Mouse (Mus musculus): ENCODE data around the gene Fyco1. TPM values are rescaled to one million over a fixed set of nuclear protein-coding genes. Genes with fewer than 3 reads are reported as not detected.

Fyco1 gene
- polyA plus RNA-seq, 1 experiment from 2014 or later, result 15.2 TPM

GRCm38 (mm10) chr9:123849976-123850695 lies 1.6 kb downstream of the Fyco1 start:
- Histone ChIP-seq H3K36me3 (no peaks in the 10 kb centered on the region), H3K27ac (no peak overlapping the region), H3K9me3 (no peaks in the 10 kb centered on the region), H3K4me2 (peak overlapping the region; percentile 79), H3K9ac (no peak overlapping the region), H3K4me1 (peaks cover 13% of the 10 kb centered on the region), H3K27me3 (no peaks in the 10 kb centered on the region), H3K4me3 (peak overlapping the region; percentile 75)
- WGBS, result 54% methylated on average over 2 of the region's 2 CpGs
- no peak for ATAC-seq (ENCODE audit: insufficient number of reproducible peaks, insufficient read depth, low FRiP score, low TSS enrichment, low read depth)

DNA sequence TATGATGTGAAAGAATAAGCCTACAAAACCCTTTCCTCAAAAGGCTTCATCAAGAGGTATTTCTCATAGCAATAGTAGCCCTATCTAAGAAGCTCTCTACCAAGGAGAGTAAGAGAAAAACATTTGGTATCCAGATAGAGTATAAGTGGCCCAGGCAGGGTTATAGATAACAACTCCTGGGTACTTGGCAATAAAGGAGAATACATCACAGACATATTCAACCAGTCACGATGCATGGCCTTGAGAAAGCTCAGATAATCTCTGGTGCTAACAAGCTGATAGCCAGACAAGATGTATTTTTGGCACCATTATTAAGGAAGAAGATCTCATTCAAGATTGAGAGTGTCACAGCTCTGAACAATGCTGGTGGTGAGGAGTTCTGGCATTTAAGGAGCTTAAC lies 5.2 kb downstream of the Fyco1 start:
- no peaks in the 10 kb centered on the region for H3K27me3 ChIP-seq
- H3K9ac ChIP-seq, result no peak overlapping the region
- H3K4me2 ChIP-seq, result no peak overlapping the region
- H3K4me1 ChIP-seq, result peaks cover 13% of the 10 kb centered on the region
- H3K9me3 ChIP-seq, result no peaks in the 10 kb centered on the region
- H3K27ac ChIP-seq, result no peak overlapping the region
- WGBS, result 92% methylated on average over 1 of the region's 1 CpGs
- H3K4me3 ChIP-seq, result no peak overlapping the region
- no peaks in the 10 kb centered on the region; the same call in 1 of the 2 replicates for H3K36me3 ChIP-seq
- ATAC-seq (ENCODE audit: insufficient number of reproducible peaks, insufficient read depth, low FRiP score, low TSS enrichment, low read depth), result no peak

GRCm38 (mm10) chr9:123845120-123845519 lies 6.6 kb downstream of the Fyco1 start:
- no peak for ATAC-seq (ENCODE audit: insufficient number of reproducible peaks, insufficient read depth, low FRiP score, low TSS enrichment, low read depth)
- Histone ChIP-seq H3K27me3 (no peaks in the 10 kb centered on the region), H3K36me3 (peaks cover 7% of the 10 kb centered on the region), H3K9ac (no peak overlapping the region), H3K27ac (no peak overlapping the region), H3K9me3 (no peaks in the 10 kb centered on the region), H3K4me1 (peaks cover 4% of the 10 kb centered on the region), H3K4me2 (no peak overlapping the region), H3K4me3 (no peak overlapping the region)
- 58% methylated on average over 3 of the region's 3 CpGs for WGBS

DNA sequence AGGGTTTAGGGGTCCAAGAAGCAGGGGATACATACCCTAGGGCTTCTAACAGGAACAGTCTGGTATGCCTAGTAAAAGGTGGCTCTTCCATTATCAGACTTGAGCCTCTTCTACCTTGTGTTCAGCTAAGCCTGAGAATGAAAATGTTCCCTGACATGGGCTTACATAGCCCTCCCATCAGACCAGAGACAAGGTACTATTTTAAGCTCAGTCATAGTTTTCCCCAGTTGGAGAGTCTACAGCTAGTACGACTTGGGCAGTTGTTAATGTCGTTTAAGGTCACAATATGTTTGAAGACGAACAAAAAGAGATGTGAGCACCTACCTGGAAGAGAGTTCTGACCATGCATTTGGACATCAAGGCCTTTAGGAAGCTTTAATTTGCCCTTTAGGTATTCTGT lies 7.2 kb downstream of the Fyco1 start:
- no peak overlapping the region for H3K4me3 ChIP-seq
- no peaks in the 10 kb centered on the region for H3K27me3 ChIP-seq
- ATAC-seq (ENCODE audit: insufficient number of reproducible peaks, insufficient read depth, low FRiP score, low TSS enrichment, low read depth), result no peak
- H3K27ac ChIP-seq, result no peak overlapping the region
- no peaks in the 10 kb centered on the region for H3K4me1 ChIP-seq
- no peaks in the 10 kb centered on the region for H3K9me3 ChIP-seq
- no peak overlapping the region for H3K9ac ChIP-seq
- peaks cover 13% of the 10 kb centered on the region for H3K36me3 ChIP-seq
- H3K4me2 ChIP-seq, result no peak overlapping the region
- 91% methylated on average over 3 of the region's 3 CpGs for WGBS

- Histone ChIP-seq H3K27ac (no peak overlapping the region), H3K36me3 (peaks cover 50% of the 10 kb centered on the region), H3K4me2 (no peak overlapping the region), H3K4me1 (no peaks in the 10 kb centered on the region), H3K4me3 (no peak overlapping the region), H3K27me3 (no peaks in the 10 kb centered on the region), H3K9me3 (no peaks in the 10 kb centered on the region), H3K9ac (no peak overlapping the region)
- 89% methylated on average over 6 of the region's 6 CpGs for WGBS
- no peak for ATAC-seq (ENCODE audit: insufficient number of reproducible peaks, insufficient read depth, low FRiP score, low TSS enrichment, low read depth)
Observed at GRCm38 (mm10) chr9:123840243-123840642, 11.5 kb downstream of the Fyco1 start.

- no peak for ATAC-seq (ENCODE audit: insufficient number of reproducible peaks, insufficient read depth, low FRiP score, low TSS enrichment, low read depth)
- Histone ChIP-seq H3K9me3 (no peaks in the 10 kb centered on the region), H3K36me3 (peaks cover 68% of the 10 kb centered on the region), H3K4me2 (no peak overlapping the region), H3K4me1 (no peaks in the 10 kb centered on the region), H3K4me3 (no peak overlapping the region), H3K9ac (no peak overlapping the region), H3K27ac (no peak overlapping the region), H3K27me3 (no peaks in the 10 kb centered on the region)
- WGBS, result 86% methylated on average over 3 of the region's 3 CpGs
Observed at GRCm38 (mm10) chr9:123835851-123836250, 15.8 kb downstream of the Fyco1 start.

DNA sequence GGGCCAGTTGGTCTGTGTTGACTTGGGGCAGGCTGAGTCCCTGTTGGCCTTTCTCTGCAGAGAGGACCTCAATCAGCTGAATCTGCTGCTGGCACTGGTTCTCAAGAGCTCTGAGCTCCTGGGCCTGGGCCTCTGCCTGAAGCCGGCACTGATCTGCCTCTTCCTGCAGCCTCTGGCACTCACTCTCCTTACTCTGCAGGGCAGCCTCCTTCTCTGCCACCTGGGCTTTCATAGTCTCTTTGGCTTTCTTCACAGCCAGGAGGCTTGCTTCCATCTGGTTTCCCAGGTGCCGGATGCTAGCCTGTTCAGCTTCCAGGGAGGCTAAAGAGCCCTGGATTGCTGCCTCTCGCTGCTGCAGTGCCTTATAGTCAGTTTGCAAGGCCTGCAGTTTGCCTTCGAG lies 22.8 kb downstream of the Fyco1 start:
- peaks cover 74% of the 10 kb centered on the region for H3K36me3 ChIP-seq
- no peak overlapping the region for H3K4me2 ChIP-seq
- no peaks in the 10 kb centered on the region for H3K4me1 ChIP-seq
- no peak overlapping the region for H3K4me3 ChIP-seq
- no peak for ATAC-seq (ENCODE audit: insufficient number of reproducible peaks, insufficient read depth, low FRiP score, low TSS enrichment, low read depth)
- H3K9ac ChIP-seq, result no peak overlapping the region
- no peaks in the 10 kb centered on the region for H3K27me3 ChIP-seq
- no peaks in the 10 kb centered on the region for H3K9me3 ChIP-seq
- WGBS, result 83% methylated on average over 4 of the region's 4 CpGs
- H3K27ac ChIP-seq, result no peak overlapping the region

GRCm38 (mm10) chr9:123826631-123827030 lies 25.1 kb downstream of the Fyco1 start:
- Histone ChIP-seq H3K9ac (no peak overlapping the region), H3K4me1 (no peaks in the 10 kb centered on the region), H3K36me3 (peaks cover 94% of the 10 kb centered on the region), H3K9me3 (no peaks in the 10 kb centered on the region), H3K4me3 (no peak overlapping the region), H3K27me3 (no peaks in the 10 kb centered on the region), H3K27ac (no peak overlapping the region), H3K4me2 (no peak overlapping the region)
- WGBS, result 90% methylated on average over 3 of the region's 3 CpGs
- ATAC-seq (ENCODE audit: insufficient number of reproducible peaks, insufficient read depth, low FRiP score, low TSS enrichment, low read depth), result no peak

- Histone ChIP-seq H3K36me3 (peaks cover 78% of the 10 kb centered on the region), H3K9ac (no peak overlapping the region), H3K4me3 (no peak overlapping the region), H3K4me1 (no peaks in the 10 kb centered on the region), H3K9me3 (no peaks in the 10 kb centered on the region), H3K27ac (no peak overlapping the region), H3K4me2 (no peak overlapping the region), H3K27me3 (no peaks in the 10 kb centered on the region)
- WGBS, result 34% methylated on average over 2 of the region's 2 CpGs
- no peak for ATAC-seq (ENCODE audit: insufficient number of reproducible peaks, insufficient read depth, low FRiP score, low TSS enrichment, low read depth)
Observed at GRCm38 (mm10) chr9:123818601-123819000, 33.1 kb downstream of the Fyco1 start.

- no peak overlapping the region for H3K4me2 ChIP-seq
- no peak overlapping the region for H3K27ac ChIP-seq
- H3K36me3 ChIP-seq, result peaks cover 59% of the 10 kb centered on the region
- H3K9ac ChIP-seq, result no peak overlapping the region
- no peak for ATAC-seq (ENCODE audit: insufficient number of reproducible peaks, insufficient read depth, low FRiP score, low TSS enrichment, low read depth)
- no peaks in the 10 kb centered on the region for H3K4me1 ChIP-seq
- no peaks in the 10 kb centered on the region for H3K27me3 ChIP-seq
- 86% methylated on average over 1 of the region's 1 CpGs for WGBS
- H3K9me3 ChIP-seq, result no peaks in the 10 kb centered on the region
- no peak overlapping the region for H3K4me3 ChIP-seq
Observed at GRCm38 (mm10) chr9:123815996-123816395, 35.7 kb downstream of the Fyco1 start.

DNA sequence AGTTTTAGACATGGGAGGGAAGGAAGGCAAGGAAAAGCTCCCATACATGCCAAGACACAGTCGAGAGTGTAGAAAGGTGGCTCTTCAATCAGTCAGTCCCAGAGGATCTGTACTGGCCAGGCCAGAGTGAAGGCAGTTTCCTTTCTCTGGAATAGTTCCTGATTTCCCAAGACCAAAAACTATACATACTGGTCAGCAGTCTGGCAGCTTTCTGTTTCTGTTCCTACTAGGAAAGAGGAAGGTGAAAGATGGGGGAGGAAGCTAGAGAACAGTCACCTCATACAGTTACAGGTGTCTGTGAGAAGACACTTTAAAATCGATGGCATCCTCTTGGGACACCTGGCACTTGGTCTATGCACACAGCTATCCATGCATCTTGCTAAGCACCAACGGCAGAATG lies 36.3 kb downstream of the Fyco1 start:
- no peak overlapping the region for H3K9ac ChIP-seq
- H3K4me1 ChIP-seq, result no peaks in the 10 kb centered on the region
- no peaks in the 10 kb centered on the region for H3K27me3 ChIP-seq
- peaks cover 59% of the 10 kb centered on the region for H3K36me3 ChIP-seq
- no peak overlapping the region for H3K27ac ChIP-seq
- ATAC-seq (ENCODE audit: insufficient number of reproducible peaks, insufficient read depth, low FRiP score, low TSS enrichment, low read depth), result no peak
- H3K9me3 ChIP-seq, result no peaks in the 10 kb centered on the region
- no peak overlapping the region for H3K4me2 ChIP-seq
- no peak overlapping the region for H3K4me3 ChIP-seq
- WGBS, result 94% methylated on average over 3 of the region's 3 CpGs

DNA sequence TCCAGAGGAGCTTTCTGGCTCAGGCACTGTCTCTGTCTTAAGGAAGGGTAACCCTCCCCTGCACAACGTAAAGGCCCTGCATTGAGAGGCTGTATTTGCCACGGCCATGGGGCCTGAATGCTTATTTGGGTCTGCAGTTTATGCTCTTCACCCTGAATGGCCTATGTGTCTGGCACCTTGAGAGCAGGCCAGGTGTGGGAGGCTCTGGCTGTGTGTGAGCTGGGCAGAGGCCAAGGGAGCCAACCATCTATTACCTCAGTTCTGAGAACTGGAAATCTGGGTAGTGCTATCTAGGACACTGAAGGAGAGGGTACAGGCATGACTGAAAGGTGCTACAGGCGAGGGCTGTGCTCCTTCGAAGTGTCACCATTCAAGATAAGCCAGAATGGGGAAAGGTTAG lies 36.9 kb downstream of the Fyco1 start:
- no peak for ATAC-seq (ENCODE audit: insufficient number of reproducible peaks, insufficient read depth, low FRiP score, low TSS enrichment, low read depth)
- H3K36me3 ChIP-seq, result peaks cover 62% of the 10 kb centered on the region
- 86% methylated on average over 4 of the region's 4 CpGs for WGBS

More for the DNA sequence above, 36.9 kb downstream of the Fyco1 start:
- Histone ChIP-seq H3K4me3 (no peak overlapping the region), H3K27me3 (no peaks in the 10 kb centered on the region), H3K9me3 (no peaks in the 10 kb centered on the region), H3K9ac (no peak overlapping the region), H3K4me1 (no peaks in the 10 kb centered on the region), H3K27ac (no peak overlapping the region), H3K4me2 (no peak overlapping the region)

Data from embryonic facial prominence, embryonic 13.5 days (tissue).